Mouse (Mus musculus) ovary, adult 10 weeks (tissue): ENCODE data around the gene Aipl1. TPM values are rescaled to one million over a fixed set of nuclear protein-coding genes. Genes with fewer than 3 reads are reported as not detected.

ENCODE experiments used
- polyA plus RNA-seq: library from polyadenylated mRNA; stranded (reverse); fragments of 350-450 nt; fragmentation: Illumina TruSeq; extraction: RNeasy Lipid Tissue Mini Kit (QIAGEN cat#74804); gene quantifications from one replicate; pipeline ENCODE4 v1.2.3, GENCODE M21; 2014

Gene Aipl1
- 0.37 TPM for polyA plus RNA-seq

GRCm38 (mm10) chr11:72037409-72037808 lies at the start of gene Aipl1:
Aipl1 (minus strand) TSS chr11:72037509.

GRCm38 (mm10) chr11:72041768-72042607 lies 4.7 kb upstream of the Aipl1 start, which contains the start of gene Pimreg:
Pimreg (plus strand) TSS chr11:72042032.

Other genes with a start within 250 kb of the Aipl1 start
- 1.1 TPM for gene Pimreg, start 4.5 kb upstream of the Aipl1 start, polyA plus RNA-seq
- gene Pitpnm3, start 98.3 kb upstream of the Aipl1 start, polyA plus RNA-seq: 1.0 TPM
- gene Gm43951, start 169.3 kb upstream of the Aipl1 start, polyA plus RNA-seq: not detected
- gene 4933427D14Rik, start 169.9 kb upstream of the Aipl1 start, polyA plus RNA-seq: 16.2 TPM
- 130 TPM for gene Txndc17, start 170.0 kb upstream of the Aipl1 start, polyA plus RNA-seq
- 16.0 TPM for gene Med31, start 178.1 kb upstream of the Aipl1 start, polyA plus RNA-seq
- not detected for gene Slc13a5, start 229.7 kb upstream of the Aipl1 start, polyA plus RNA-seq